Mouse (Mus musculus) limb, embryonic 10.5 days (tissue): ENCODE data around the gene H3f3a. TPM values are rescaled to one million over a fixed set of nuclear protein-coding genes. Genes with fewer than 3 reads are reported as not detected.

Experiments
- DNase-seq: peaks from one replicate; pipeline ENCODE4 v3.0.0-alpha.2; 2017; ENCODE audit warnings: low spot score
- H3K27ac ChIP-seq: fragments of 300-500 bp; sonication (generic); 2 replicates; pipeline ENCODE4 v1.5.1; 2016; ENCODE audit warnings: mild to moderate bottlenecking
- H3K27me3 ChIP-seq: fragments of 300-500 bp; sonication (generic); 2 replicates; pipeline ENCODE4 v1.6.1; 2016; ENCODE audit warnings: low read depth, mild to moderate bottlenecking; ENCODE audit not compliant: poor library complexity, severe bottlenecking
- H3K36me3 ChIP-seq: fragments of 300-500 bp; sonication (generic); 2 replicates; pipeline ENCODE4 v1.6.1; 2016; ENCODE audit warnings: mild to moderate bottlenecking, moderate library complexity
- H3K4me1 ChIP-seq: fragments of 300-500 bp; sonication (generic); 2 replicates; pipeline ENCODE4 v1.6.1; 2016
- H3K4me3 ChIP-seq: fragments of 300-500 bp; sonication (generic); 2 replicates; pipeline ENCODE4 v1.5.1; 2016; ENCODE audit warnings: mild to moderate bottlenecking, moderate library complexity
- H3K9me3 ChIP-seq: fragments of 300-500 bp; sonication (generic); replicated peaks from 2 replicates; pipeline ENCODE4 v1.6.1; 2016; ENCODE audit warnings: mild to moderate bottlenecking
- WGBS: fragments of 180-500 bp; shearing (Covaris S2); methylation state at CpG from one replicate; pipeline ENCODE4 v1.1.7; 2016; 5-methylcytosine and 5-hydroxymethylcytosine counted together
- polyA plus RNA-seq: library from polyadenylated mRNA; unstranded; fragments of >200 nt; fragmentation: Nextera tagmentation; extraction: Ambion mirVana; gene quantifications from 2 replicates; pipeline ENCODE4 v1.2.1, GENCODE M21; 2016

The H3f3a gene
- polyA plus RNA-seq, result 2,611 and 2,929 TPM in 2 replicates

DNA sequence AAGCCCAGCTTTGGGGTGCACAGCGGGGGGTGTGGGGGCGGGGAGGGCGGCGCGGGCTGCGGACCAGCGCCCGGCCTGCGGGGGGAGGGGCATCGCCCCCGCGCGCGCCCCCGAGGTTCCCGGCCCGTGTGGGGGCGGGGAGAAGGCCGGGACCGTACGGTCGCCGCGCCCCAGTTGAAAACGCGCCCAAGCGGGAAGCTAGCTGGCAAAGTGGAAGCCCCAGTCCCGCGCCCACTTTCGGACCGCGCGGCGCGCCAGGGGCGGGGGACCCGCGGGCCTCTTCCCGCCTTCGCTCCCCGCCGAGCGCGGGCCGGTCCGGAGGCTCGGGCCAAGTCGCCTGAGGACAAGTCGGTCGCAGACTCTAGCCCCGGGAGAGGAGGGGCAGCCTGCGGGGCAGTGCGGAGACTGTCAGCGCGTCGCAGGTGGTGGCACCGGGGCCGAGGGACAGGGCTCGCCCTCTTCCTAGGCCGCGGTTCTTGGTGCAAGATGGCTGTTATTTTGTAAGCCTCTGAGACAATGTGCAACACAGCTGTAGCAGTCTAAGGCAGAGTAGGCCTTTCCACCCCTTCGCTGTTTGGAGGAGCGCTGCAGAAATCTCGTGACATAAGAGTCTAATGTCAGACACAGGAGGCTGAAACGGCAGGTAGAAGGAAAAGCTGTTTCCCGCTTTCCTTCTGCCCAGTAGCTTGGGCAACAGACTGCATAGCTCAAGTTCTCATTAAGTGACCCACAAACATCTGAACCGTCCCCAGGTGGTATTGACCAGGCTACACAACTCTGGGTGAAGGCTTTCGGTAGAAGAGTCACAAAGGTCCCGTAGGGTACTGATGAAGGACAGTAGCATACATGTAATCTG lies at the start of gene H3f3a:
TSS of gene H3f3a (minus strand) at position 59 of the 856 bp plus-strand sequence.
- peaks cover 32% of the 10 kb centered on the region for H3K36me3 ChIP-seq

DNA sequence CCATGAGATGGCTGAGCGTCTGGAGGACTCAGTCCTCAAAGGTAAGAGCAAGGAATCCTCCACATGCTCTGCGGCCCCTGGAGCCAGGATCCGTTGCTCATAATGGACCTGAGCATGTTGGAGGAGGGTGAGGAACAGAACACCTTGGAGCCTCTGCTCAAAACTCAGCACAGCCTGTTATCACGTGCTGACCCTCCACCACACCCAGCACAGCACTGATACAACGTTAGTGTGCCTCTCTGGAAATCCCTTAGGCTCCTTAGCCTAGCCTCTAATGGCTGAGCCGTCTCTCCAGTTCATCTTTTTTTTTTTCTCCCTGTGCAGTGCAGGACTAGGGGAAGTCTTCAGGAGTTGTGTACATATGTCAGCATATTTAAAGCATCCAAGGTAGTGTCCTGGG lies 46.3 kb upstream of the H3f3a start:
- Histone ChIP-seq H3K36me3 (peaks cover 98% of the 10 kb centered on the region), H3K4me1 (no peaks in the 10 kb centered on the region), H3K27ac (no peak overlapping the region), H3K9me3 (no peaks in the 10 kb centered on the region), H3K27me3 (no peaks in the 10 kb centered on the region), H3K4me3 (no peak overlapping the region)
- whole genome bisulfite sequencing, result 86% methylated on average over 6 of the region's 6 CpGs
- no peak for DNase-seq

More for the DNA sequence above, at the start of gene H3f3a:
- H3K4me3 ChIP-seq, result peak within 1 kb of the TSS; percentile 96
- no peaks in the 10 kb centered on the region for H3K9me3 ChIP-seq
- no peaks in the 10 kb centered on the region for H3K27me3 ChIP-seq
- WGBS, result 2% methylated on average over 69 of the region's 69 CpGs
- peaks cover 21% of the 10 kb centered on the region for H3K4me1 ChIP-seq
- H3K27ac ChIP-seq, result peak within 1 kb of the TSS; percentile 100
- DNase-seq, result no peak

DNA sequence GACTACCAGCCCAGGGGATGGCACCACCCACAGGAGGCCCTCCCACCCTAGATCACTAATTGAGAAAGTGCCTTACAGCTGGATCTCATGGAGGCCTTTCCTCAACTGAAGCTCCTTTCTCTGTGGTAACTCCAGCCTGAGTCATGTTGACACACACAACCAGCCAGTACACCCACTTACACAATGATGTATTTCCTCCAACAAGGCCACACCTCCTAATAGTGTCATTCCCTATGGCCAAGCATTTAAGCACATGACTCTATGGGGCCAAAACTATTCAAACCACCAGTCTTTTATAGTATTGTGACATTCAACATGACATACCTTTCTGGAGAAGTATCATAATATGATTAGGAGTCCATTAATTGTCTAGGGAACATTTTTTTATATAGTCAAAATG lies 45.0 kb upstream of the H3f3a start:
- H3K4me3 ChIP-seq, result no peak overlapping the region
- H3K27me3 ChIP-seq, result no peaks in the 10 kb centered on the region
- DNase-seq, result no peak
- H3K4me1 ChIP-seq, result no peaks in the 10 kb centered on the region
- H3K9me3 ChIP-seq, result no peaks in the 10 kb centered on the region
- H3K36me3 ChIP-seq, result peaks cover 90% of the 10 kb centered on the region
- H3K27ac ChIP-seq, result no peak overlapping the region

DNA sequence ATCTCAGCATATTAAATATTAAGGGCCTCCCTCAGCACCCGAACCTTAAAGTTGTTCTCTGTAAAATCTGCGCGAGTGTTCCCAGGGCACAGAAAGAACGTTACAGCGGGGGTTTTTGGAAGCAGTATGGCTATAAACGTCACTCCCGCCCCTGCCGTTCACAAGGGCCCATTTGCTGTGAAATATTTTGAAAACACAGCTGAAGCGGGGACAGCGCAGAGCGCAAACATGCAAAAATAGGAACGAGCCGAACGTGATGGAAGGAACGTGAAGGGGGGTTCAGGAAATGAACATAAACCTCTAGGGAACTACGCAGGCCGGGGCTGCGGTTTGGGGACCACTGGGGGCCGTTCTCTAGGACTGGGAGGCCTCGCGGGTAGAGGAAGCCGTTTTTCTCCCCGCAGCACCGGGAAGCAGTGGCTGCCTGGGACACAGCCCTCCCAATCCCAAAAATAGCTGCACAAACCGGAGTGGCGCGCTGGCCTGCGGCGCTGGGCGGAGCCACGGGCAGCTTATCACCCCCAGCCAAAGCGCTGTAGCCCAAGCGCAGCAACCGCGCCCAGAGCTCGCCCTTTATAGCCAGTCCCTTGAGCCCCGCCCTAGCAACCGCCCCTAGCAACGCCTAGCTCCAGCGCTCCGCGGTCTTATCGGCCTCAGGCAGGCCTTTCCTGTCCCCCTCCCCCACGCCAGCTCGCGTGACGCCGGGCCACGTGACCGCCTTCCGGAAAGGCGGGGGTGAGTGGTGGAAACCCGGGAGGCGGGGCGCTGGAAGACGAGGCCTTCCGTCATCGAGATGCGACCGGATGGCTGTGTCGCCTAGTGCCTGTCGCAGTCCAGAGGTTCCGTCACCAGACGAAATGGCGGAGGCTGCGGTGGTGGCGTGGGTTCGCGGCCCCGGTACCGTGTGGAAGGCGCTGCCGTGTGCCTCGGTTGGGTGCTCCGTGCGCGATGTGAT lies 36.9 kb upstream of the H3f3a start, which contains the start of gene Sde2:
TSS of gene Sde2 (plus strand) at position 812 of the 955 bp plus-strand sequence.
- Histone ChIP-seq H3K9me3 (no peaks in the 10 kb centered on the region), H3K36me3 (peaks cover 9% of the 10 kb centered on the region), H3K4me3 (peak within 1 kb of the TSS; percentile 85), H3K27me3 (no peaks in the 10 kb centered on the region), H3K4me1 (peaks cover 50% of the 10 kb centered on the region), H3K27ac (peak within 1 kb of the TSS; percentile 97)
- under 1% methylated on average over 77 of the region's 77 CpGs for WGBS
- peak; percentile 100 for DNase-seq

DNA sequence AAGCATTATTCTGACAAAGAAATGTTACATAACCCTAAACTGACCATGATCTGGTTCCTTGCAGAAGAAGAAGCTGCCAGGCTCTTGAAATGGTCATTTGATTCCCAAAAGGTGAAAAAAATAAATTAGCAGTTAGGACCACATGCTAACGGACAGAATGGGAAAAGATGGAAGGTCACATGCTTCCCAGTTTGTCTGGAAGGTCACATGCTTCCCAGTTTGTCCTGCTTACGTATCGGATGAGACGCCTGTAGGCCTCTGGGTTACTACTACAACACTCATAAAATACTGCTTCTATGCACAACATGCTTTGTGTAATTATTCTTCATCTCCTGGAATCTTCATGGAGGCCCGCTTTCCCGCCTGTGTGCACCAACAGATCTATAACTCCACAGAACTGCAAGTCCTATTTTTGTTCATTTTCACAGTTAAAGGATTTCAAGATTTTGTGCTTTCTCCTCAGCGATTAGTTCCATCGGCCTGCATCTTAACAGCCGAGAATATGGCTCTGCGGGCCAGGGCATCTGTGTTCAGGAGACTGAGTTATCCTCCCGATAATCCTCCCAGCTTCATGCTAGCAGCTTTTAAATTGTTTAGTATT lies 36.1 kb upstream of the H3f3a start:
- DNase-seq, result peak; percentile 40
- 45% methylated on average over 11 of the region's 11 CpGs for WGBS
- peak overlapping the region; percentile 85 for H3K4me3 ChIP-seq

DNA sequence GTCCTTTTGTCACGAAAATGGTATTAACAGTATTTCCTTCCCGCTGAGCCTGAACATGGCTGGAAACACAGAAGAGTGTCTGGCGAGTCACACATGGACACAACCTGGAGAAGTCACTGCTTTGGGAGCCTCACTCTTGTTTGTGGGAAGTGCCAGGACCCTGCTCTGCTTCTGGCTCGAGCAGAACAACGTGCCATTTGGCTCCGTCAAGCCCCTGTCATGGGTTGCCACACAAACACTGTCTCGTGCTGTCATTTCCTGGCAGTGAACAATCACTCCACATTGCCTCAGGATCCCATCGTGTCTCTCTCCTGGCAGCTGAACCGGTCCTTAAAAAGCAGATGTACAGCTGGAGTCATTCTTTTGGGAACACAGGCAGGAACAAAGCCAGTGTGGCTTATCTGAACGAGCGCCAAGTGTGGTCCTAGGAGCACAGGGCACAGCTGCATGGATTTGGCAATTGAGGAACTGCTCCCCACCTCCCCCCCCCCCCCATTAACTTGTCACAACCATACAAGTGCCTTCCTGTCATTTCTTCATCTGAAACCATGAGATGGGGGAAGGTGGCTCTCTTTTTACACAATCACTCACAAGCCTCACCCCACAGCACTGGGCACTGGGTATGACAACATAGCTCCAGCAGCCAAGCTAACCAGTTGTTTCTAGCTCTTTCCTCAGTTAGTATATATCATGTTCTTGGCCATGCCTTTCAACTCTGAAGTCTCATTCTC lies 34.9 kb upstream of the H3f3a start:
- Histone ChIP-seq H3K4me3 (peak overlapping the region; percentile 40), H3K27ac (peak overlapping the region; percentile 97), H3K36me3 (no peaks in the 10 kb centered on the region), H3K9me3 (no peaks in the 10 kb centered on the region), H3K27me3 (no peaks in the 10 kb centered on the region), H3K4me1 (peaks cover 50% of the 10 kb centered on the region)
- WGBS, result 31% methylated on average over 11 of the region's 11 CpGs
- peak; percentile 48 for DNase-seq

More for the DNA sequence above, 36.1 kb upstream of the H3f3a start:
- Histone ChIP-seq H3K27ac (peak overlapping the region; percentile 97), H3K9me3 (no peaks in the 10 kb centered on the region), H3K36me3 (peaks cover 1% of the 10 kb centered on the region), H3K4me1 (peaks cover 50% of the 10 kb centered on the region), H3K27me3 (no peaks in the 10 kb centered on the region)

DNA sequence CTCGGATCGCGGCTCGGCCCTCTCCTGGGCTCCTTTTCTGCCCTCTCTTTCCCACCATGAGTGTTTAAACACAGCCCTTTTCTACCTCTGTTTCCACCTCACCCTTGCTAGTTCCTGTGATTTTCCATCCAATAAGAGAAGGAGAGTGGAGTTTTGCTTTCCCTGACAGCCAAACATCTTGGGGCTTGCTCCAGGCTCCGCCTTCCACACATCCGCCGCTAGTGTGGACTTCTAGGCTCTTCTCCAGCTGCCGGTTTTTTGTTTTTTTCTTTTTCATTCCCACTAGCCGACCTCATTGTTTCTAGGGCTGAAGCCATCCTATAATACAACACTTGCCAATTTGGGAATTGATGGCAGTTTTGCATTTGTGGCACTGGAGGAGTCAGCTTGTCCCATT lies 34.4 kb upstream of the H3f3a start:
- peak; percentile 64 for DNase-seq
- H3K4me3 ChIP-seq, result peak overlapping the region; percentile 40
- H3K36me3 ChIP-seq, result no peaks in the 10 kb centered on the region
- peak overlapping the region; percentile 97 for H3K27ac ChIP-seq
- no peaks in the 10 kb centered on the region for H3K27me3 ChIP-seq
- no peaks in the 10 kb centered on the region for H3K9me3 ChIP-seq
- H3K4me1 ChIP-seq, result peaks cover 50% of the 10 kb centered on the region
- WGBS, result 4% methylated on average over 9 of the region's 9 CpGs

DNA sequence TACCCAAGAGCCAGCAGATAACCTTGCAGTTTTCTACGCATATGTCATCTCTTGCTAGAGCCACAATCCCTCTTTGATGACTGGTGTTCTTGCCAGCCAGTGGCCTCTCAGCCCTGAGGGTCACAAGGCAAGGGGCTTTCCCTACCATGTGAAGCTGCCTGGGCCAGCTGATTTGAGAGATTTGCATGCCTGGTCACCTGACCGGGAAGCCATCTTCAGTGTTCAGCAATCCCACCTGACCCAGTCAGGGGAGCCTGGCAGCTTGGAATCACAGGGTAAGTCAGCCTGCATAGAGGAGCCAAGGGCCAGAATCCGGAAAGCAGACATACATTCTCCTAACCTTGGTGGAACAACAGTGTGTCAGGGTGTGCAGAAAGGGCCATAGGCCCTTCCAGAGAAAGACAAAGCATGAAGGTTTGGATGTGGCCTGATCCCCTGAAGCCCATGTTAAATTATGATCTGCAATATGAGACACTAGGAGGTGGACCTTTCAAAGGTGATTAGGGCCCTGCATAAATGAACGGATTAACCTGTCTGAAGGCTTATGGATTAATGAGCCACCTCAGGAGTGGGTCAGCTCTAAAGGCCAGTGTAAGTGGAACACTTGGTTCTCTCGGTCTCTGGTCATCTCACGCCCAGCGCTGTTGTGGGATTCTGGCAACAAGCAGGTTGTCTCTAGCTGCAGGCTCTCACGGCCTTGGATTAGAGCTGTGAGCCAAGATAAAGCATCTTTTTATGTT lies 28.0 kb upstream of the H3f3a start:
- WGBS, result 80% methylated on average over 8 of the region's 8 CpGs
- peaks cover 11% of the 10 kb centered on the region for H3K4me1 ChIP-seq

DNA sequence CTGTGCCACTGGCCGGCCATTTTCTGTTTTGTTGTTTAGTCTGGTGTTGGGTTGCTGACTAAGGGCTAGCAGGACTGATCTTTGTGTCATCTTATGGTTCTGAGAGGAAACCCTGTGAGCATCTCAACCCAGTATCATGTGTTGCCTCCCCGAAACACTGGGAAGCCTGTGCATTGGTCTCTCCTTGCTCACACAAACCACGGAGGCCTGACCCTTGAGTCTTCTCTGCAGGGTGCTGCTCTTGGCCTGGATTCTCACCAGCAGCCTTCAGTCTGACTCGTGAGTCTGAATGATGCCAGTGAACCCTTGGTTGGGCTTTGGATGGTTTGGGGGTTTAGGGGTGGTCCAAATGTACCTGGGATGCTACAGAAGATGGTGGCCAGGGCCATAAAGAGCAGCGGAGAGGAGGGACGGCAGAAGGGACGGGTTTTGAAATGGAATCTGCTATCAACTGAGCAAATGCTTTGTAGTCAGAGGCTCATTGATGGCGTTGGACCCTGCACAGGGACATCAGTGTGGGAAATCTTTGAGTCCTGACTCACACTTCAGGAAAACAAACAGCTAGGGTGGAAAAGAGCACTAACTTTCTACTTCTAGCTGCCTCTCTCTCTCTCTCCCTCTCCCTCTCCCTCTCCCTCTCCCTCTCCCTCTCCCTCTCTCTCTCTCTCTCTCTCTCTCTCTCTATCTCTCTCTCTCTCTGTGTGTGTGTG lies 25.6 kb upstream of the H3f3a start:
- Histone ChIP-seq H3K27me3 (no peaks in the 10 kb centered on the region), H3K36me3 (no peaks in the 10 kb centered on the region), H3K4me1 (peaks cover 11% of the 10 kb centered on the region), H3K9me3 (no peaks in the 10 kb centered on the region), H3K27ac (no peak overlapping the region), H3K4me3 (no peak overlapping the region)
- DNase-seq, result no peak
- 76% methylated on average over 8 of the region's 8 CpGs for WGBS

More for the DNA sequence above, 28.0 kb upstream of the H3f3a start:
- Histone ChIP-seq H3K36me3 (no peaks in the 10 kb centered on the region), H3K27me3 (no peaks in the 10 kb centered on the region), H3K27ac (no peak overlapping the region), H3K9me3 (no peaks in the 10 kb centered on the region), H3K4me3 (no peak overlapping the region)
- no peak for DNase-seq

DNA sequence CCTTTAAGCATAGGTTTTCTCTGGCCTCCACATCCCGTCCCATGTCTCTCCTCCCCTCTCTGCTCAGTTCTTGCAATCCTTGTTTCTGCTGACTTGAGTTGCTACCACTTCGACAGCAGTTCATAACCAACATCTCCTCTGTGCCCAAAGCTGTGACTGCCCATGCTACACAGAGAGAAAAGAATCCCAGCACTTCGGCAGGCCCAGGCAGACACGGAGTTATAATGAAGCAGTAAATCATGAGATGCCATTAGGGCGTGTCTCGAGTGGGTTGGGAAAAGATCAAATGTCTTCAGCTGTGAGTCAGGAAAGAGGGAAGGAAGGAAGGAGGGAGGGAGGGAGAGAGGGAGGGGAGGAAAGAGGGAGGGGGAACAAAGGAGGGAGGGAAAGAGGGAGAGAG lies 24.3 kb upstream of the H3f3a start:
- WGBS, result 27% methylated on average over 6 of the region's 6 CpGs
- Histone ChIP-seq H3K36me3 (no peaks in the 10 kb centered on the region), H3K27ac (peak overlapping the region; percentile 31; the same call in 1 of the 2 replicates), H3K4me3 (no peak overlapping the region), H3K9me3 (no peaks in the 10 kb centered on the region), H3K4me1 (peaks cover 11% of the 10 kb centered on the region), H3K27me3 (no peaks in the 10 kb centered on the region)
- peak; percentile 31 for DNase-seq

DNA sequence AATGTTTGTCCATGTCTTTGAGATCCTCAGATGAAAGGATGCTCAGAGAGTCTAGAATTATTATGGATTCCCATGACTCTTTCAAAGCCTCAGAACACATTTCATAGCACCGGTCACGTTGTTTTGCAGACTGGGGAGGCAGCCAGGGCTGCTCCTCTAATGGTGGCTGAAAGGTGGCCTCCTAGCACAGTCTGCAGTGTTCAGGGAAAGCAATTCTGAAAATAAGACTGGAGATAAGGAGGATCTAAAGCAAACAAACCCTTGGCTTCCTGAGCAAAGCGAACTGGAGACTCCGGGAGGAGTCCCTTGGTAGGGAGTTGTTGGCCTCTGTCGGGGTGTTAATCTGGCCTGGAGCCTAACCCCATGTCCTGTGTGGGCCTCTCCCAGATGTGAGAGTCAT lies 23.4 kb upstream of the H3f3a start:
- no peaks in the 10 kb centered on the region for H3K9me3 ChIP-seq

More for the DNA sequence above, 23.4 kb upstream of the H3f3a start:
- no peaks in the 10 kb centered on the region for H3K27me3 ChIP-seq
- H3K4me1 ChIP-seq, result peaks cover 11% of the 10 kb centered on the region
- no peaks in the 10 kb centered on the region for H3K36me3 ChIP-seq
- H3K4me3 ChIP-seq, result no peak overlapping the region
- WGBS, result 94% methylated on average over 5 of the region's 5 CpGs
- DNase-seq, result no peak
- H3K27ac ChIP-seq, result no peak overlapping the region
